Mouse (Mus musculus) MN1 (cell line): ENCODE data around the gene Mgst2.
A peak's percentile ranks its signal among the peaks of the same experiment; 100 is the strongest.

Source experiments
- DNase-seq: peaks from one replicate; pipeline ENCODE4 v3.0.0-alpha.2; 2016; ENCODE audit warnings: low spot score

The Mgst2 gene

DNA sequence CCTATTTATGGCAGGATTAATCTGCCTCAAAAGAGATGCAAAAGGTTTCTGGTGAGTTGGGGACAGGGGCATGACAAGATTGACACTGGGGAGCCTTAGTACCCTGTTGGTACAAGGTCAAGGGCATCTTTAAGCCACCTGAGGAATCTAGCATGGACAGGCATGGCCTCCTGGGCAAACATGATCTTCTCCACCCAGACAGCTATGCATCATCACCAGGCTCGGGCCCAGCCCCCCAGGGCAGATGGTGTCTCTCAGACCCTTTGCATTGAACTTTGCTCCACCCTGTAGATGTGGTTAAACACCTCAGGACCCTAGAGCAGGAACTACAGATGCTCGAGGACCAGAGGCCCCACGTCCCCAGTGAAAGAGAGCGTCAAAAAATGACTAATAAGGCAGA, at the start of gene Mgst2:
TSS of gene Mgst2 (plus strand) at position 301 of the 400 bp plus-strand sequence.
- no peak for DNase-seq

DNA sequence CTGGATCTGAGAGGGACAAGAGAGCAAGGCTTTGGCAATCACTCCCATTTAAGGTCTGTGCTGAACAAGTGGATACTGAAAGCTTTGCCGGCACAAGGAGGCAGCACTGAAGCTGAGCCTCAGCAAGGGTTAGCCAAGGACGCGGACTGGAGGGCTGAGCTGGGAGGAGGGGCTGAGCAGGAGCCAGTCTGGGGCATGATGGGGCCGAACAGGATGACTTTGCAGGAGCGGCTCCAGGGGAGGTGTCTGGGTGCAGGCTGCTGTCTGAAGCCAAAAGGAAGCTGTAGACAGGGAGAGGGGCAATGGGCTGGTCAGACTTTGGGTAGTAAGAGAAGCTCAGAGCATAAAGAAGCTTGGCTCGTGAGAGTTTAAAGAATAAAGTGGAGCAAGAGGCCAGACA, 48.2 kb upstream of the Mgst2 start:
- DNase-seq, result peak; percentile 70

DNA sequence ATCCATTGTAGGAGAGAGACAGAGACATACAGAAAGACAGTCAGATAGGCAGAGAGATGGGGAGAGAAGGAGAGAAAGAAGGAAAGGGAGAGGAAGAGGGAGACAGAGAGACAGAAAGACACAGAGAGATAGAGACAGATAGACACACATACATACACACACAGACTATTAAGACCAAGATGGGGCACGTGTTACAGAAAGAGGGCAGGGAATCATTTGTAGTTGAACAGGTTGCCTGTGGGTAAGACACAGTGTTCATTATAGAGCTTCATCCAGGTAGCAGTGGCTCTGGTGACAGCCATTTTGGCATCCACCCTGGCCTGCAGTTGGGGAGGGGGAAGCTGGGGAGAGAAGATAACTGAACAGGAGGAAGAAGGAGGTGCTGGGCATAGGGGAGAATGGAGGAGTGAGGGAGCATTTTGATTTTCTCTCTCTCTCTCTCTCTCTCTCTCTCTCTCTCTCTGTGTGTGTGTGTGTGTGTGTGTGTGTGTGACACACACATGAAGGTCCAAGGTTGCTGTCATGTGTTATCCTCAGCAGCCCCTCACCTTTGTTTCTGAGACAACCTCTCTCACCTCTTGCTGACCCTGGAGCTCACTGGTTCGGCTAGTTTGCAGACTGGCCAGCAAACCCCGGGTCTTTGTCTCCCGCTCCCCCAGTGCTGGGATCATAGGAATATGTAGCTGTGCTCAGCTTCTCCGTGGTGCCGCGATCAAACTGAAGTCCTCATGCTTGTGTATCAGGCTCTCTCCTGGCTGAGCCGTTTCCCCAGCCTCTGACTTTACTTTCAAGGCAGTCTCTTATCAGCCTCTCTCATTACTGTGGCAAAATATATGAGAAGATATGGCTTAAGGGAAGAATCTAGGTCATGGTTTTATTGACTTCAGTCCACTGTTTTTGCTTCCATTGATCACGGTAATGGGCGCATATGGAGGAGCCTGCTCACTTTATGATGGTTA, 47.5 kb upstream of the Mgst2 start:
- no peak for DNase-seq

GRCm38 (mm10) chr3:51614278-51614677, 45.9 kb upstream of the Mgst2 start:
- DNase-seq, result no peak

GRCm38 (mm10) chr3:51623956-51624355, 36.2 kb upstream of the Mgst2 start:
- no peak for DNase-seq

DNA sequence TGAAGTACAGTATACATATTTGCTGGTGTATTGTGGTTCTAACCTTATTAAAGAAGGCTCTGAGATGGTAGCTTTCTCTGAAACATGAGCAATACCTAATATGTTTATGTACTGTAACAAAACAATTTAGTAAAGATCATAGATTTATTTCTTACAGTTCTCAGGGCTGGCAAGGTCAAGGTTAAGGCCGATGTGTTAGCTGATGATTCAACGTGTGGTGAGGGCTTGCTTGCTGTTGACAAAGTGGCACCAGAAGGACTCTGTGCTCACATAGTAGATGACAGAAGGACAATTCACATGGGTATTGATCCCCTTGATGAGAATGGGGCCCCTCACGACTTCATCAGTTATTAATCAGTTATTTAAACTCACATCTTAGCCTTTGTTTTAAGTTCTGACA, 32.4 kb upstream of the Mgst2 start:
- no peak for DNase-seq

DNA sequence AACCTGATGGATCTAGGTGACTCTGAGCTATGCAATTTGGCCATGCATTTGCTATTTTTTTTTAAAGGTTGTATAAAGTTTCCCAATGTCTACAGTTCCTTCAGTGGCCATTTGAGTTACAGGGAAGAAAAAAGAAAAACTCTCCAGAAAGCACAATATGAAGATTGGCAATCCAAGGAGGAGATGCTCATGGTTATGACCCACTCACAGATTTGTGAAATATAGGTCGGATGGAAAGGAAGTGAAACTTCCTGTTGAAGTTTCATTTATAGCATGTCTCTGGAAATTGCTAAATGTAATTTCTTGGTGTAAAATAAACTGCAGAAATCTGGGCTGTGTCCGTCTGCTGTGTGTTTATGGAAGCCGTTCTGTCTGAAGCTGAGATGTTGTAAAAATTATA, 31.2 kb upstream of the Mgst2 start:
- DNase-seq, result no peak

DNA sequence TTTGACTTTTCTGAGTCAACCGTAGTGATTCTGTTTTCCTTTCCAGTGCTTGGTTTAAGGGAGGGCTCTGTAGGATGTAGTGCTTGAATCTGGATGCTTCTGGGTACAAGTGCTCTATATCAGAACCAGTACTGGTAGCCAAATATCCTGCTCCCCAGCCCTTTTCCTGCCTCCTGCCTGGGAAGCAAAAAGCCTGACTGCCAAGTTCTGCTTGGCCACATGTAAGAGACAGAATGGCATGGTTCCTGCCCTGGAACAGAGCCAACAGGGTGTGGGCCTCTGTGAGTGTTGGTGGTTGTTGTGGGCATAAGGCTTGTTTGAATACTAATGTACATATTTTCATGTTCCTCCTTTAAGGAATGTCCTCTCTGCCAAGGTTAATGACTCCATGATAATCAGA, 29.4 kb upstream of the Mgst2 start:
- no peak for DNase-seq

DNA sequence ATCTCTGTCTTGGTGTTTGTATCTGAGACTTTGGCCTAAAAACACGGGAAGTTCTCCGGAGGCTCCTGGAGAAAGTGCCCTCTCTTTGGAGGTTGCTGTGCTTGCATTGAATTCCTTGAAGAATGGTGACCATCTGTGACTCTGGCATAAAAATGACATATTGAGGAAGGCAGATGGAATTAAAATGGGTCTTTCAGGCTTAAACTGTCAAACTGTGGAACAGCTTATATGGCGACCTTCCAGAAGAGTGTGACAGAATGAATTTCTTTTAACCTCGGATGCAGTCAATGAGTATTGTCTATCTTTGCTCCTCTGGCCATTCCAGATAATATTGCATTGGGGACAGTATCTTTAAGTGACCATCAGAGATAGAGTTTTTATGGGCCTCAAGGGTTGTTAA, 28.2 kb upstream of the Mgst2 start:
- DNase-seq, result no peak

GRCm38 (mm10) chr3:51634451-51634850, 25.7 kb upstream of the Mgst2 start:
- DNase-seq, result peak; percentile 74

- no peak for DNase-seq
Observed at GRCm38 (mm10) chr3:51635960-51636359, 24.2 kb upstream of the Mgst2 start.

GRCm38 (mm10) chr3:51636700-51637099, 23.5 kb upstream of the Mgst2 start:
- DNase-seq, result peak; percentile 54

DNA sequence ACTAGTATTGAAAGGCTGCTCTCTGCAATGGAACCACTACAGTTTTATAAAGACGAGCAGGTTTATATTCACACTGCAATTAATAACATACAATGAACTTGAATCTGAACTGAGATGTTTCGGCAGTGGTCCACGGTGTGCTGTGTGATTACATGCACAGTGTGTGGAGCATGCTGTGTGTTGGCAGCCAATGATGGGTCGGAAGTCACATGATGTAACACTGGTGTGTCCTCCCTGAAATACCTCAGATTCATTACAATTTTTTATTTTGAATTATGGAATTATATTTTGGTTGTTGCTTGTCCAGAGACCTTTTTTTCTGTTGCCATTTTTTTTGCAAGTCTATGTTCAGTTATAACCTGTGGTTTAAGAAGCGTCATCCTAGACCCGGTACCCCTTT, 22.8 kb upstream of the Mgst2 start:
- DNase-seq, result no peak

GRCm38 (mm10) chr3:51638260-51638659, 21.9 kb upstream of the Mgst2 start:
- DNase-seq, result no peak

GRCm38 (mm10) chr3:51645484-51645883, 14.7 kb upstream of the Mgst2 start:
- no peak for DNase-seq

GRCm38 (mm10) chr3:51646301-51646700, 13.9 kb upstream of the Mgst2 start:
- peak; percentile 85 for DNase-seq

- DNase-seq, result peak; percentile 78
Observed at GRCm38 (mm10) chr3:51647356-51647755, 12.8 kb upstream of the Mgst2 start.

GRCm38 (mm10) chr3:51648037-51648664, 12.0 kb upstream of the Mgst2 start:
- DNase-seq, result peak; percentile 95

GRCm38 (mm10) chr3:51649426-51649825, 10.7 kb upstream of the Mgst2 start:
- DNase-seq, result no peak

DNA sequence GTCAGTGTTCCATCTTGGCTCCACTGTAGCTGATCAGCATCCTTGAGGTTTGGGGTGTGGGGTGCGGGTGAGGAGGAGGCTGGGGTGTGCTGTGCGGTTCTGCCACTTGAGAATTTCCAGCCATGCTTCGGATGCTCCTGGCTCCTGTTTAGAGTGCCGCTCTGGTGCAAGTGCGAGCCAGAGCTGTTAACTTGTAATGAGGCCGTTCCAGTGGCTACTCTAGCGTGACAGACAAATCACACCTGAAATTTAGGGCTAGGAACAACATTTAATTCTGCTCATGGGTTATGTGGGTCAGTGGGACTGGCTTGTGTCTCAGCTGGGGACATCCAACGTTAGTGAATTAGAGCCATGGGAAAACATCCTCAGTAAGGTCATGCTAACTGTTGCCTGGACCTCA, 10.2 kb upstream of the Mgst2 start:
- no peak for DNase-seq

DNA sequence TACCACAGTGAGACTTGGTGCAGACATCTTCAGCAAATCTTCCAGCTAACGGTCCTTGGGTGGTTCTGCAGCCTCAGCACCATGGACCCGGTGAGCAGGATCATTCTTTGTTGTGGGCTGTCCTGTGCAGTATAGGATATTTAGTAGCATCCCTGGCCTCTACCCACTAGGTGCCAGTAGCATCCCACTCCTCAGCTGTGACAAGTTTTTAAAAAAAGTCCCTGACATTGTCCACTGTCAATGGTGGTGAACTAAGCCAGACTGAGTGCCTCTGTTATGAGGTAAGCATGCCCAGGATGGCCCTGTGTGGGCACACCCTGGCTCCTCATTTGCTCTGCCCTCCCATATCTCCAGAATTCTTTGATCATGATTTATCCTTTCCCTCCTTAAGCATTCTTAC, 9.0 kb upstream of the Mgst2 start:
- DNase-seq, result peak; percentile 62

GRCm38 (mm10) chr3:51652292-51652691, 7.9 kb upstream of the Mgst2 start:
- DNase-seq, result peak; percentile 88

GRCm38 (mm10) chr3:51652701-51653100, 7.5 kb upstream of the Mgst2 start:
- DNase-seq, result peak; percentile 63
